Comparison of ENCODE assay signal across 9 mouse cellular contexts in the genomic region with DNA sequence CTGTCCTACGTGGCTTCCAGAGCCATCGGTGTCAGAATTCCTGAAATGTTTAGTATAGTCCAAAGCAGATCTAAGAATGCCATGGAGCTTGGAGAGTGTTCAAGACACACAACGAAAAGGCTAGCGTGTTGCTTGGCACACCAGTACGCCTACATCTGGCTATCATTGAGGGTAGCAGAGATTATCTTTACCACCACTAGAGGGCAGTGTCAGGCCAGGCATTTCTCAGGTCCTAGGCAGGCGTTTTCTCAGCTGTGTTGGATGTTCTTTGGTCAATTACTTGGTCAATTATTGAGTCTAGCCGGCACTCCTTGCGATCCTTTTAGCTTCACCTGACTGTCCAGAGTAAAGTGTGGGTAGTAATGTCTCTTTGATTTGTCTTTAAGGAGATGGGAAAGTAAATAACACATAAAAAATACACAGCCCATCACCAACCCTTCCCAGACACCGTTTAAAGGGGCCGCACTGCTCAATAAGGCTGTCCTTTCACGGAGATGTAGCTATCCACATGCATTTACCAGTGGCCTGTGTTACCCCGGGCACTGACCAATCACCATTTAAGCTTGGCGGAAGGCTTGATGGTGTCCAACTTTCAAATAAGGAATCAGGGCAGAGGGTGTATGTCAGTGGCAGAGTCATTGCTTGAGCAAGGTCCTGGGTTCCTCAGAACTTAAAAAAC. TPM values are rescaled to one million over a fixed set of nuclear protein-coding genes. Genes with fewer than 3 reads are reported as not detected.
A peak's percentile ranks its signal among the peaks of the same experiment; 100 is the strongest.
DNase-seq lines count a peak whose midpoint lies in the region; ATAC-seq and TF ChIP-seq lines count a peak whose summit lies in the region.
"Had no signal": no experiment of that assay in that cellular context is flagged by ENCODE, and none has a peak within 500 bp of the region (broad histone marks: within the 10 kb centered on the region; RNA-seq: fewer than 3 reads in every experiment).

No protein-coding gene starts in this region.

- 34% methylated on average over 13 of the region's 13 CpGs for WGBS in heart, embryonic 15.5 days
- WGBS in liver, embryonic 14.5 days (ENCODE audit: insufficient replicate concordance), result 39% methylated on average over 13 of the region's 13 CpGs
- WGBS in neural tube, embryonic 15.5 days, result 39% methylated on average over 13 of the region's 13 CpGs

- TF ChIP-seq EP300 in liver, embryonic 14.5 days (IDR thresholded peaks at IDR 0.05; ENCODE audit: low read depth), result no peak

- no peaks in the 10 kb centered on the region for H3K4me1 ChIP-seq in ES-E14 (ENCODE audit: control insufficient read depth in 2 of 2, insufficient read depth in 2 of 2, low read length in 2 of 2, poor library complexity in 1 of 2)
- no peaks in the 10 kb centered on the region for H3K4me1 ChIP-seq in heart, embryonic 15.5 days (replicated peaks)
- H3K4me1 ChIP-seq in liver, embryonic 14.5 days (replicated peaks; ENCODE audit: control insufficient read depth in 2 of 2, insufficient read depth in 2 of 2, low read length in 1 of 2), result no peaks in the 10 kb centered on the region
- no peaks in the 10 kb centered on the region for H3K4me1 ChIP-seq in neural tube, embryonic 15.5 days

- H3K36me3 ChIP-seq in ES-E14 (ENCODE audit: control insufficient read depth, insufficient read depth, low read length, poor library complexity, severe bottlenecking), result no peaks in the 10 kb centered on the region
- H3K36me3 ChIP-seq in heart, embryonic 15.5 days, result no peaks in the 10 kb centered on the region
- no peaks in the 10 kb centered on the region for H3K36me3 ChIP-seq in liver, embryonic 14.5 days (replicated peaks; ENCODE audit: control insufficient read depth, insufficient read depth, low read depth)
- no peaks in the 10 kb centered on the region for H3K36me3 ChIP-seq in neural tube, embryonic 15.5 days

- H3K4me2 ChIP-seq in heart, embryonic 15.5 days, result no peak overlapping the region
- H3K4me2 ChIP-seq in liver, embryonic 14.5 days (ENCODE audit: low read depth), result no peak overlapping the region
- peak overlapping the region; percentile 22 for H3K4me2 ChIP-seq in neural tube, embryonic 15.5 days

- peak; percentile 73 for DNase-seq in ES-E14 (ENCODE audit: low read depth, low spot score)
- DNase-seq in brain, adult 2 months (ENCODE audit: low read depth, low spot score), result peak; percentile 91
- peak; percentile 68 to 79 for DNase-seq in kidney, postnatal 25 days
- peak; percentile 2 to 19 (median 15) for DNase-seq in liver, embryonic 14.5 days (ENCODE audit: low read depth in 3 of 3, low spot score in 3 of 3)
- peak; percentile 18 to 23 for DNase-seq in thymus, postnatal 36 days

- H3K27me3 ChIP-seq in heart, embryonic 15.5 days, result peaks cover 22% of the 10 kb centered on the region
- no peaks in the 10 kb centered on the region for H3K27me3 ChIP-seq in liver, embryonic 14.5 days (ENCODE audit: control insufficient read depth, insufficient read depth, low read length)
- H3K27me3 ChIP-seq in neural tube, embryonic 15.5 days (replicated peaks), result 0 out of 2 replicates have a peak, but pooled peaks cover 7% of the 10 kb centered on the region

- TF ChIP-seq CTCF in liver, embryonic 14.5 days (IDR thresholded peaks at IDR 0.05; ENCODE audit: low read depth), result peak; percentile 89

- no peak overlapping the region for H3K27ac ChIP-seq in ES-E14 (ENCODE audit: insufficient read depth, low read depth, low read length, poor library complexity, severe bottlenecking)
- no peak overlapping the region for H3K27ac ChIP-seq in heart, embryonic 15.5 days
- H3K27ac ChIP-seq in liver, embryonic 14.5 days, result no peak overlapping the region
- no peak overlapping the region for H3K27ac ChIP-seq in neural tube, embryonic 15.5 days (replicated peaks)
- H3K27ac ChIP-seq: macrophage had no signal

- H3K4me3 ChIP-seq in ES-E14 (ENCODE audit: insufficient read depth in 1 of 2, low read depth in 1 of 2, low read length in 2 of 2, poor library complexity in 1 of 2, severe bottlenecking in 1 of 2), result peak overlapping the region; percentile 28 to 35; a peak in 2 of 4 replicates
- no peak overlapping the region for H3K4me3 ChIP-seq in heart, embryonic 15.5 days
- H3K4me3 ChIP-seq in liver, embryonic 14.5 days (ENCODE audit: insufficient read depth in 1 of 2, low read depth in 2 of 2, low read length in 2 of 2), result no peak overlapping the region
- H3K4me3 ChIP-seq in neural tube, embryonic 15.5 days (replicated peaks), result no peak overlapping the region

- peak; percentile 69; the same call in 1 of the 2 replicates for ATAC-seq in erythroblast, adult 5-6 weeks (replicated peaks; ENCODE audit: low FRiP score, poor library complexity, severe bottlenecking)
- peak; percentile 18; the same call in 1 of the 2 replicates for ATAC-seq in heart, embryonic 15.5 days (replicated peaks; ENCODE audit: insufficient number of reproducible peaks, insufficient read depth, low FRiP score, low read depth)
- ATAC-seq in liver, embryonic 14.5 days (ENCODE audit: insufficient read depth), result no peak
- peak; percentile 80 for ATAC-seq in neural tube, embryonic 15.5 days (ENCODE audit: low FRiP score)

- in situ Hi-C loops in ES-E14 (cut with MboI; ENCODE audit: low sequenced_read_pairs in 2 of 2, unreplicated experiment in 2 of 2), result loop anchor here (5.0 to 10.0 kb wide), 2 partner anchors 356 to 358 kb away; no protein-coding TSS in a partner anchor

- no peak overlapping the region for H3K9ac ChIP-seq in ES-E14 (ENCODE audit: insufficient read depth, low read depth, low read length, poor library complexity, severe bottlenecking)
- H3K9ac ChIP-seq in heart, embryonic 15.5 days, result no peak overlapping the region
- H3K9ac ChIP-seq in liver, embryonic 14.5 days (replicated peaks), result no peak overlapping the region
- H3K9ac ChIP-seq in neural tube, embryonic 15.5 days (replicated peaks), result no peak overlapping the region

- H3K9me3 ChIP-seq in ES-E14 (ENCODE audit: control insufficient read depth, insufficient read depth, low read depth, low read length), result no peaks in the 10 kb centered on the region
- no peaks in the 10 kb centered on the region for H3K9me3 ChIP-seq in heart, embryonic 15.5 days (replicated peaks)
- H3K9me3 ChIP-seq in liver, embryonic 14.5 days (ENCODE audit: control insufficient read depth, low read length), result no peaks in the 10 kb centered on the region
- H3K9me3 ChIP-seq in neural tube, embryonic 15.5 days (replicated peaks), result no peaks in the 10 kb centered on the region

TF ChIP-seq in ES-E14, 5 proteins besides CTCF, POLR2A, EP300 and RAD21:
- TF ChIP-seq ZC3H11A (IDR thresholded peaks at IDR 0.05; ENCODE audit: borderline replicate concordance, low read depth, low read length) (peak; percentile 98), CHD2 (IDR thresholded peaks at IDR 0.05; ENCODE audit: low read depth, low read length) (no peak)

RNA-seq across cellular contexts. Expression of a gene that starts 29.7 kb away (rescaled TPM):
- total RNA-seq in ES-E14 (2012; rRNA removed), result 0.22 TPM in 1 of 2 replicates, not detected in the other
- total RNA-seq in erythroblast, adult 5-6 weeks (2015; ENCODE audit: low replicate concordance), result 1.5 TPM in 1 of 2 replicates, not detected in the other
- total RNA-seq in erythroblast, adult 5-6 weeks (2017; ENCODE audit: low replicate concordance), result 3.1 TPM in 1 of 2 replicates, not detected in the other
- polyA plus RNA-seq in heart, embryonic 15.5 days (2015; fragmentation: Nextera tagmentation; extraction: Ambion mirVana), result 2.7 and 4.3 TPM in 2 replicates
- 0.09 and 0.20 TPM in 2 replicates for polyA plus RNA-seq in liver, embryonic 14.5 days (2012; rRNA removed)
- polyA plus RNA-seq in liver, embryonic 14.5 days (2014; fragmentation: Nextera tagmentation; extraction: Ambion mirVana), result 0.17 and 0.52 TPM in 2 replicates
- polyA plus RNA-seq in neural tube, embryonic 15.5 days (2015; fragmentation: Nextera tagmentation; extraction: Ambion mirVana), result 1.3 and 1.5 TPM in 2 replicates

Comparison
In these comparisons a context has a peak if more than half of its experiments do, and no peak if none do; other contexts are left out.
1. DNase-seq: peak in every context shown above with its lines; median percentile 91 in brain, adult 2 months; 74 in kidney, postnatal 25 days; 73 in ES-E14; 20 in thymus, postnatal 36 days; 15 in liver, embryonic 14.5 days.
2. H3K4me3 ChIP-seq: peak in ES-E14 (2 of 2); none in heart, embryonic 15.5 days (single experiment), liver, embryonic 14.5 days (0 of 2) and neural tube, embryonic 15.5 days (single experiment).